Mouse (Mus musculus): ENCODE measurements around the gene Agxt. TPM values are rescaled to one million over a fixed set of nuclear protein-coding genes. Genes with fewer than 3 reads are reported as not detected.
A peak's percentile ranks its signal among the peaks of the same experiment; 100 is the strongest.

Agxt gene
- polyA plus RNA-seq, 1 experiment from 2014 or later: not detected

GRCm38 (mm10) chr1:93158916-93159315, 23.9 kb downstream of the Agxt start:
- no peaks in the 10 kb centered on the region for H3K27me3 ChIP-seq (replicated peaks)
- no peak overlapping the region for H3K4me3 ChIP-seq
- H3K9ac ChIP-seq: no peak overlapping the region
- no peak overlapping the region for H3K27ac ChIP-seq
- WGBS: 89% methylated on average over 8 of the region's 8 CpGs
- no peaks in the 10 kb centered on the region for H3K9me3 ChIP-seq
- no peaks in the 10 kb centered on the region for H3K36me3 ChIP-seq
- no peak for ATAC-seq (ENCODE audit: low FRiP score, low read depth)
- no peak overlapping the region for H3K4me2 ChIP-seq (replicated peaks)
- H3K4me1 ChIP-seq: no peaks in the 10 kb centered on the region

GRCm38 (mm10) chr1:93159566-93160500, 24.8 kb downstream of the Agxt start:
- H3K9me3 ChIP-seq: no peaks in the 10 kb centered on the region
- H3K4me2 ChIP-seq (replicated peaks): no peak overlapping the region
- 85% methylated on average over 21 of the region's 21 CpGs for WGBS
- H3K27ac ChIP-seq: no peak overlapping the region
- H3K36me3 ChIP-seq: no peaks in the 10 kb centered on the region
- no peaks in the 10 kb centered on the region for H3K4me1 ChIP-seq
- ATAC-seq (ENCODE audit: low FRiP score, low read depth): no peak
- H3K27me3 ChIP-seq (replicated peaks): no peaks in the 10 kb centered on the region
- no peak overlapping the region for H3K9ac ChIP-seq
- no peak overlapping the region for H3K4me3 ChIP-seq

- Histone ChIP-seq H3K27me3 (replicated peaks) (no peaks in the 10 kb centered on the region), H3K36me3 (no peaks in the 10 kb centered on the region), H3K9ac (no peak within 1 kb of the TSS), H3K9me3 (no peaks in the 10 kb centered on the region), H3K4me1 (no peaks in the 10 kb centered on the region), H3K4me3 (no peak within 1 kb of the TSS), H3K27ac (no peak within 1 kb of the TSS), H3K4me2 (replicated peaks) (no peak within 1 kb of the TSS)
- WGBS: 71% methylated on average over 8 of the region's 8 CpGs
- no peak for ATAC-seq (ENCODE audit: low FRiP score, low read depth)
Measured at GRCm38 (mm10) chr1:93160501-93161133, 25.6 kb downstream of the Agxt start, which contains the start of gene 2310007B03Rik. Gene 2310007B03Rik (minus strand): TSS chr1:93160948.

GRCm38 (mm10) chr1:93161350-93161749, 26.3 kb downstream of the Agxt start:
- no peak for ATAC-seq (ENCODE audit: low FRiP score, low read depth)
- no peaks in the 10 kb centered on the region for H3K36me3 ChIP-seq
- no peak overlapping the region for H3K9ac ChIP-seq
- H3K9me3 ChIP-seq: no peaks in the 10 kb centered on the region
- no peak overlapping the region for H3K27ac ChIP-seq
- no peaks in the 10 kb centered on the region for H3K4me1 ChIP-seq
- no peaks in the 10 kb centered on the region for H3K27me3 ChIP-seq (replicated peaks)
- H3K4me3 ChIP-seq: no peak overlapping the region
- 78% methylated on average over 8 of the region's 8 CpGs for WGBS
- no peak overlapping the region for H3K4me2 ChIP-seq (replicated peaks)

- H3K27me3 ChIP-seq (replicated peaks): no peaks in the 10 kb centered on the region
- H3K4me2 ChIP-seq (replicated peaks): no peak overlapping the region
- no peaks in the 10 kb centered on the region for H3K4me1 ChIP-seq
- no peak overlapping the region for H3K9ac ChIP-seq
- no peaks in the 10 kb centered on the region for H3K36me3 ChIP-seq
- no peaks in the 10 kb centered on the region for H3K9me3 ChIP-seq
- H3K27ac ChIP-seq: no peak overlapping the region
- WGBS: 83% methylated on average over 10 of the region's 10 CpGs
- ATAC-seq (ENCODE audit: low FRiP score, low read depth): no peak
- no peak overlapping the region for H3K4me3 ChIP-seq
Measured at GRCm38 (mm10) chr1:93161921-93162320, 26.9 kb downstream of the Agxt start.

- Histone ChIP-seq H3K9me3 (no peaks in the 10 kb centered on the region), H3K36me3 (no peaks in the 10 kb centered on the region), H3K4me2 (replicated peaks) (no peak overlapping the region), H3K9ac (no peak overlapping the region), H3K27me3 (replicated peaks) (no peaks in the 10 kb centered on the region), H3K4me1 (no peaks in the 10 kb centered on the region), H3K27ac (no peak overlapping the region), H3K4me3 (no peak overlapping the region)
- no peak for ATAC-seq (ENCODE audit: low FRiP score, low read depth)
- 82% methylated on average over 7 of the region's 7 CpGs for WGBS
Measured at GRCm38 (mm10) chr1:93162588-93162987, 27.5 kb downstream of the Agxt start.

GRCm38 (mm10) chr1:93165447-93165846, 30.4 kb downstream of the Agxt start:
- H3K4me1 ChIP-seq: no peaks in the 10 kb centered on the region
- 84% methylated on average over 9 of the region's 9 CpGs for WGBS
- no peak overlapping the region for H3K27ac ChIP-seq
- no peak overlapping the region for H3K9ac ChIP-seq
- H3K4me3 ChIP-seq: no peak overlapping the region
- no peak overlapping the region for H3K4me2 ChIP-seq (replicated peaks)
- H3K36me3 ChIP-seq: no peaks in the 10 kb centered on the region
- H3K27me3 ChIP-seq (replicated peaks): no peaks in the 10 kb centered on the region
- no peaks in the 10 kb centered on the region for H3K9me3 ChIP-seq
- ATAC-seq (ENCODE audit: low FRiP score, low read depth): no peak

GRCm38 (mm10) chr1:93166346-93167079, 31.5 kb downstream of the Agxt start:
- WGBS: 87% methylated on average over 11 of the region's 11 CpGs
- no peak overlapping the region for H3K27ac ChIP-seq
- H3K9me3 ChIP-seq: no peaks in the 10 kb centered on the region
- H3K4me3 ChIP-seq: no peak overlapping the region
- H3K9ac ChIP-seq: no peak overlapping the region
- no peak for ATAC-seq (ENCODE audit: low FRiP score, low read depth)
- H3K4me2 ChIP-seq (replicated peaks): no peak overlapping the region
- no peaks in the 10 kb centered on the region for H3K36me3 ChIP-seq
- no peaks in the 10 kb centered on the region for H3K4me1 ChIP-seq
- H3K27me3 ChIP-seq (replicated peaks): no peaks in the 10 kb centered on the region

- WGBS: 50% methylated on average over 10 of the region's 10 CpGs
Measured at GRCm38 (mm10) chr1:93168295-93168775, 33.3 kb downstream of the Agxt start, which contains the start of gene Crocc2. Gene Crocc2 (plus strand): TSS chr1:93168725.

GRCm38 (mm10) chr1:93173665-93174064, 38.6 kb downstream of the Agxt start:
- no peak overlapping the region for H3K4me3 ChIP-seq
- peaks cover 15% of the 10 kb centered on the region for H3K4me1 ChIP-seq
- H3K27ac ChIP-seq: no peak overlapping the region
- peaks cover 5% of the 10 kb centered on the region; the same call in 1 of the 2 replicates for H3K27me3 ChIP-seq (replicated peaks)
- H3K36me3 ChIP-seq: no peaks in the 10 kb centered on the region
- no peak for ATAC-seq (ENCODE audit: low FRiP score, low read depth)
- H3K9me3 ChIP-seq: no peaks in the 10 kb centered on the region
- no peak overlapping the region for H3K9ac ChIP-seq
- no peak overlapping the region for H3K4me2 ChIP-seq (replicated peaks)
- WGBS: 70% methylated on average over 4 of the region's 4 CpGs

More at GRCm38 (mm10) chr1:93168295-93168775, 33.3 kb downstream of the Agxt start, which contains the start of gene Crocc2:
- no peak within 1 kb of the TSS for H3K9ac ChIP-seq
- no peaks in the 10 kb centered on the region for H3K36me3 ChIP-seq
- H3K9me3 ChIP-seq: no peaks in the 10 kb centered on the region
- no peaks in the 10 kb centered on the region for H3K4me1 ChIP-seq
- H3K4me3 ChIP-seq: no peak within 1 kb of the TSS
- H3K27ac ChIP-seq: no peak within 1 kb of the TSS
- no peak for ATAC-seq (ENCODE audit: low FRiP score, low read depth)
- H3K27me3 ChIP-seq (replicated peaks): no peaks in the 10 kb centered on the region
- no peak within 1 kb of the TSS for H3K4me2 ChIP-seq (replicated peaks)

GRCm38 (mm10) chr1:93174399-93174798, 39.4 kb downstream of the Agxt start:
- H3K9me3 ChIP-seq: no peaks in the 10 kb centered on the region
- WGBS: under 1% methylated on average over 4 of the region's 4 CpGs
- H3K27ac ChIP-seq: no peak overlapping the region

More at GRCm38 (mm10) chr1:93174399-93174798, 39.4 kb downstream of the Agxt start:
- Histone ChIP-seq H3K9ac (no peak overlapping the region), H3K4me1 (peaks cover 15% of the 10 kb centered on the region), H3K4me3 (no peak overlapping the region), H3K27me3 (replicated peaks) (peaks cover 5% of the 10 kb centered on the region; the same call in 1 of the 2 replicates), H3K4me2 (replicated peaks) (no peak overlapping the region), H3K36me3 (no peaks in the 10 kb centered on the region)
- peak; percentile 61; the same call in 1 of the 2 replicates for ATAC-seq (ENCODE audit: low FRiP score, low read depth)
